ENCODE assay signal across 17 mouse cellular contexts in the genomic region with DNA sequence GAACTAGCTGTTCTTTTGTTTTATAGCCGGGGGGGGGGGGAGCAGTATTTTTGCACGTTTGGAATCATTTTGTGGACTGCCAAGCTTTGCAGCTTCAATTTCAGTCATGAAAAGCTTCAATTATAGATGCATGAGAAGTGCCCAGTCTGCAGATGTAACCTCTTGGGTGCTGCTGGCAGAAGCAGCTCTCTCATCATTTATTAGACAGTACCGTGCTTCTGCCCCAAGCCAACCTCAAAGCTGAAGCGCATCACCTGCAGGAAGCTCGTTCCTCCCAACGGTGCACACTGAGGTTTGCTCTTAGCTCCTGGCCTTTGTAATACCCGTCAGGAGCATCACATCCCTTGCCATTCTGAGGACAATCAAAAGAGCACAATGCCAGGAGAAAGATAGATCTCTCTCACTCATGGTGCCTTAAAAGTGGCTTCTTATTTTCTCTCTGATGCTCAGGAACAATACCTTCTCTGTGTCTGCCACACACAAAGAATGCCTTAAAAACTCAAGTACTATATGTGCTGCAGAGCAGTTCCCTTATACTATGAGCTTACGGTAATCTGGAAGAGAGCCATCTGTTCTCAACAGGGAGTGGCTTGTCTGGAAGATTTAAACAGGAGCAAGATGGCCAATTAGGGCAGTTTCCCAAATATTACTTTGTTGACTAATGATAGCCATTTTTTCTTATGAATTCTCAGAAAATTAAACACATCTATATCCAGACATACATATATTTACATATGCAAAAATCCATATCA. TPM values are rescaled to one million over a fixed set of nuclear protein-coding genes. Genes with fewer than 3 reads are reported as not detected.
DNase-seq lines count a peak whose midpoint lies in the region; ATAC-seq and TF ChIP-seq lines count a peak whose summit lies in the region.
"Had no signal": no experiment of that assay in that cellular context is flagged by ENCODE, and none has a peak within 500 bp of the region (broad histone marks: within the 10 kb centered on the region; RNA-seq: fewer than 3 reads in every experiment).

No protein-coding gene starts in this region.

- peak; percentile 56; the same call in 1 of the 2 replicates for ATAC-seq in hindbrain, postnatal 0 days
- no peak for ATAC-seq in hindbrain, embryonic 12.5 days (ENCODE audit: low FRiP score)
- ATAC-seq in forebrain, embryonic 16.5 days = peak; percentile 69
- no peak for ATAC-seq in CD4-positive, CD25-positive, alpha-beta regulatory T cell, adult 4 months
- ATAC-seq: inflammation-experienced regulatory T-cells, adult 6 months had no signal

- 29% methylated on average over 8 of the region's 8 CpGs for WGBS in hindbrain, postnatal 0 days
- WGBS in hindbrain, embryonic 12.5 days = 52% methylated on average over 8 of the region's 8 CpGs
- 31% methylated on average over 8 of the region's 8 CpGs for WGBS in forebrain, embryonic 16.5 days

- TF ChIP-seq CTCF in hindbrain, postnatal 0 days (IDR thresholded peaks at IDR 0.05; ENCODE audit: low read depth) = no peak

- no peak overlapping the region for H3K9ac ChIP-seq in hindbrain, postnatal 0 days (replicated peaks; ENCODE audit: low read length)
- no peak overlapping the region for H3K9ac ChIP-seq in hindbrain, embryonic 12.5 days
- no peak overlapping the region for H3K9ac ChIP-seq in forebrain, embryonic 16.5 days (replicated peaks; ENCODE audit: low read depth, low read length)
- H3K9ac ChIP-seq: liver, embryonic 13.5 days had no signal

- DNase-seq in cerebellum, postnatal 14 days = peak; percentile 29 to 57
- DNase-seq in cerebellum, adult 8-10 months = no peak
- DNase-seq in hindbrain, postnatal 0 days (ENCODE audit: low spot score) = peak; percentile 67
- peak; percentile 27 for DNase-seq in brain, adult 2 months (ENCODE audit: low read depth, low spot score)
- no peak for DNase-seq in gastrocnemius, postnatal 10 days
- DNase-seq: adrenal gland, postnatal 25 days; B cell, adult 2 months; embryo, embryonic 11 days; gastrocnemius, postnatal 14 days; kidney, adult 8-10 months; kidney, postnatal 4 days; liver, embryonic 13.5 days; thymus, postnatal 25 days had no signal

- no peaks in the 10 kb centered on the region for H3K27me3 ChIP-seq in hindbrain, postnatal 0 days (ENCODE audit: insufficient read depth, low read length)
- no peaks in the 10 kb centered on the region for H3K27me3 ChIP-seq in hindbrain, embryonic 12.5 days
- no peaks in the 10 kb centered on the region for H3K27me3 ChIP-seq in forebrain, embryonic 16.5 days (replicated peaks; ENCODE audit: control insufficient read depth, insufficient read depth, low read length)
- H3K27me3 ChIP-seq: liver, embryonic 13.5 days had no signal

- no peak overlapping the region for H3K4me3 ChIP-seq in hindbrain, postnatal 0 days (ENCODE audit: low read length)
- no peak overlapping the region for H3K4me3 ChIP-seq in hindbrain, embryonic 12.5 days
- H3K4me3 ChIP-seq in forebrain, embryonic 16.5 days (replicated peaks; ENCODE audit: low read length) = no peak overlapping the region
- H3K4me3 ChIP-seq: liver, embryonic 13.5 days had no signal

- H3K36me3 ChIP-seq in hindbrain, postnatal 0 days (ENCODE audit: insufficient read depth, low read length) = no peaks in the 10 kb centered on the region
- no peaks in the 10 kb centered on the region for H3K36me3 ChIP-seq in hindbrain, embryonic 12.5 days
- no peaks in the 10 kb centered on the region for H3K36me3 ChIP-seq in forebrain, embryonic 16.5 days (ENCODE audit: control insufficient read depth, insufficient read depth)
- H3K36me3 ChIP-seq: liver, embryonic 13.5 days had no signal

- no peaks in the 10 kb centered on the region for H3K9me3 ChIP-seq in hindbrain, postnatal 0 days (ENCODE audit: low read length)
- H3K9me3 ChIP-seq in hindbrain, embryonic 12.5 days (replicated peaks) = no peaks in the 10 kb centered on the region
- no peaks in the 10 kb centered on the region for H3K9me3 ChIP-seq in forebrain, embryonic 16.5 days (ENCODE audit: control insufficient read depth, low read length)
- H3K9me3 ChIP-seq: liver, embryonic 13.5 days had no signal

- H3K4me1 ChIP-seq in hindbrain, postnatal 0 days (ENCODE audit: insufficient read depth, low read length) = peaks cover 6% of the 10 kb centered on the region
- H3K4me1 ChIP-seq in hindbrain, embryonic 12.5 days = no peaks in the 10 kb centered on the region
- peaks cover 6% of the 10 kb centered on the region for H3K4me1 ChIP-seq in forebrain, embryonic 16.5 days (replicated peaks; ENCODE audit: control insufficient read depth, insufficient read depth, low read length)
- H3K4me1 ChIP-seq: liver, embryonic 13.5 days had no signal

- H3K27ac ChIP-seq in hindbrain, postnatal 0 days = peak overlapping the region; percentile 48; the same call in 1 of the 2 replicates
- H3K27ac ChIP-seq in hindbrain, embryonic 12.5 days = no peak overlapping the region
- H3K27ac ChIP-seq in forebrain, embryonic 16.5 days (ENCODE audit: low read length) = no peak overlapping the region
- H3K27ac ChIP-seq: liver, embryonic 13.5 days had no signal

- H3K4me2 ChIP-seq in hindbrain, postnatal 0 days (ENCODE audit: low read depth, low read length) = 0 out of 2 replicates have a peak overlapping the region, but pooled peaks have one; percentile 1
- no peak overlapping the region for H3K4me2 ChIP-seq in hindbrain, embryonic 12.5 days (replicated peaks)
- no peak overlapping the region for H3K4me2 ChIP-seq in forebrain, embryonic 16.5 days (ENCODE audit: low read length)
- H3K4me2 ChIP-seq: liver, embryonic 13.5 days had no signal

RNA-seq across cellular contexts. Expression of a gene that starts 35.5 kb away (rescaled TPM):
- total RNA-seq in hindbrain, postnatal 0 days (2014; rRNA removed) = 52.9 and 75.9 TPM in 2 replicates
- polyA plus RNA-seq in hindbrain, postnatal 0 days (2015; fragmentation: Nextera tagmentation; extraction: Ambion mirVana) = 50.7 and 58.9 TPM in 2 replicates
- 61.8 and 65.5 TPM in 2 replicates for polyA plus RNA-seq in hindbrain, embryonic 12.5 days (2016; fragmentation: Nextera tagmentation; extraction: Ambion mirVana)
- 79.1 and 92.5 TPM in 2 replicates for polyA plus RNA-seq in forebrain, embryonic 16.5 days (2015; fragmentation: Nextera tagmentation; extraction: Ambion mirVana)
- total RNA-seq in gastrocnemius, postnatal 10 days (2021) = 10 to 100 TPM; 32.9 to 34.1 TPM
- polyA plus RNA-seq in CD4-positive, CD25-positive, alpha-beta regulatory T cell, adult 4 months (2017; shearing (Covaris generic)) = 10 to 100 TPM; 64.8 to 77.8 TPM

Comparison
In these comparisons a context has a peak if more than half of its experiments do, and no peak if none do; other contexts are left out.
1. DNase-seq: peak in cerebellum, postnatal 14 days (2 of 2), hindbrain, postnatal 0 days (single experiment) and brain, adult 2 months (single experiment); none in cerebellum, adult 8-10 months (single experiment) and gastrocnemius, postnatal 10 days (single experiment).
2. ATAC-seq: peak in hindbrain, postnatal 0 days (single experiment) and forebrain, embryonic 16.5 days (single experiment); none in hindbrain, embryonic 12.5 days (single experiment) and CD4-positive, CD25-positive, alpha-beta regulatory T cell, adult 4 months (single experiment).